Comparison of ENCODE assay signal across 25 mouse cellular contexts in genomic region chr6:119337287-119337686, GRCm38 (mm10). TPM values are rescaled to one million over a fixed set of nuclear protein-coding genes. Genes with fewer than 3 reads are reported as not detected.
A peak's percentile ranks its signal among the peaks of the same experiment; 100 is the strongest.
DNase-seq lines count a peak whose midpoint lies in the region; ATAC-seq lines count a peak whose summit lies in the region.
"Had no signal": no experiment of that assay in that cellular context is flagged by ENCODE, and none has a peak within 500 bp of the region (broad histone marks: within the 10 kb centered on the region; RNA-seq: fewer than 3 reads in every experiment).

No protein-coding gene starts in this region.

- no peak overlapping the region for H3K27ac ChIP-seq in forebrain, embryonic 11.5 days (ENCODE audit: low read depth, low read length)
- no peak overlapping the region for H3K27ac ChIP-seq in forebrain, embryonic 12.5 days
- no peak overlapping the region for H3K27ac ChIP-seq in heart, embryonic 12.5 days (ENCODE audit: poor library complexity, severe bottlenecking)
- 0 out of 2 replicates have a peak overlapping the region, but pooled peaks have one; percentile 14 for H3K27ac ChIP-seq in midbrain, embryonic 10.5 days (replicated peaks)
- H3K27ac ChIP-seq in midbrain, embryonic 14.5 days (replicated peaks; ENCODE audit: low read depth, low read length), result no peak overlapping the region
- H3K27ac ChIP-seq: embryonic facial prominence, embryonic 13.5 days; embryonic facial prominence, embryonic 15.5 days; forebrain, embryonic 10.5 days had no signal

- DNase-seq in forebrain, embryonic 11.5 days (ENCODE audit: low spot score), result no peak
- peak; percentile 86 for DNase-seq in heart, adult 11 months
- no peak for DNase-seq in midbrain, embryonic 10.5 days (ENCODE audit: low spot score)
- DNase-seq in midbrain, embryonic 14.5 days, result no peak
- DNase-seq in right cerebral cortex, postnatal 4 days, result no peak
- DNase-seq: adrenal gland, adult 2 months; adrenal gland, postnatal 10 days; adrenal gland, postnatal 25 days; cerebellum, adult 11 months; cerebellum, adult 18-20 months; cerebellum, adult 8-10 months; cerebellum, adult 9-11 months; cerebellum, postnatal 14 days; cerebellum, postnatal 36 days; embryo, embryonic 11 days had no signal

- H3K36me3 ChIP-seq in forebrain, embryonic 11.5 days (ENCODE audit: control insufficient read depth, insufficient read depth, low read length), result no peaks in the 10 kb centered on the region
- H3K36me3 ChIP-seq in forebrain, embryonic 12.5 days (replicated peaks), result no peaks in the 10 kb centered on the region
- no peaks in the 10 kb centered on the region for H3K36me3 ChIP-seq in heart, embryonic 12.5 days
- no peaks in the 10 kb centered on the region for H3K36me3 ChIP-seq in midbrain, embryonic 10.5 days
- no peaks in the 10 kb centered on the region for H3K36me3 ChIP-seq in midbrain, embryonic 14.5 days (ENCODE audit: control insufficient read depth, insufficient read depth, low read length)
- H3K36me3 ChIP-seq: embryonic facial prominence, embryonic 13.5 days; embryonic facial prominence, embryonic 15.5 days; forebrain, embryonic 10.5 days had no signal

- no peaks in the 10 kb centered on the region for H3K27me3 ChIP-seq in forebrain, embryonic 11.5 days (ENCODE audit: control insufficient read depth, insufficient read depth, low read length)
- H3K27me3 ChIP-seq in forebrain, embryonic 12.5 days, result peaks cover 26% of the 10 kb centered on the region
- peaks cover 26% of the 10 kb centered on the region for H3K27me3 ChIP-seq in heart, embryonic 12.5 days (replicated peaks)
- peaks cover 54% of the 10 kb centered on the region for H3K27me3 ChIP-seq in midbrain, embryonic 10.5 days (ENCODE audit: low read depth, poor library complexity, severe bottlenecking)
- no peaks in the 10 kb centered on the region for H3K27me3 ChIP-seq in midbrain, embryonic 14.5 days (ENCODE audit: control insufficient read depth, insufficient read depth, low read length)

- no peak overlapping the region for H3K4me2 ChIP-seq in forebrain, embryonic 11.5 days (ENCODE audit: low read depth, low read length, severe bottlenecking)
- no peak overlapping the region for H3K4me2 ChIP-seq in forebrain, embryonic 12.5 days
- no peak overlapping the region for H3K4me2 ChIP-seq in heart, embryonic 12.5 days
- no peak overlapping the region for H3K4me2 ChIP-seq in midbrain, embryonic 14.5 days (ENCODE audit: low read length)
- H3K4me2 ChIP-seq: embryonic facial prominence, embryonic 13.5 days; embryonic facial prominence, embryonic 15.5 days had no signal

- 0 out of 2 replicates have a peak, but pooled peaks have one; percentile 24 for ATAC-seq in forebrain, embryonic 11.5 days (replicated peaks; ENCODE audit: low FRiP score)
- no peak for ATAC-seq in forebrain, embryonic 12.5 days (ENCODE audit: low FRiP score)
- ATAC-seq in heart, embryonic 12.5 days (ENCODE audit: insufficient number of reproducible peaks, low FRiP score), result no peak
- no peak for ATAC-seq in midbrain, embryonic 14.5 days (ENCODE audit: low FRiP score, low TSS enrichment)
- ATAC-seq: forebrain, embryonic 14.5 days; forebrain, embryonic 16.5 days had no signal

- H3K4me1 ChIP-seq in forebrain, embryonic 11.5 days (replicated peaks; ENCODE audit: control insufficient read depth, insufficient read depth, low read length), result peaks cover 3% of the 10 kb centered on the region; the same call in 1 of the 2 replicates
- H3K4me1 ChIP-seq in forebrain, embryonic 12.5 days, result peaks cover 13% of the 10 kb centered on the region
- peaks cover 5% of the 10 kb centered on the region; the same call in 1 of the 2 replicates for H3K4me1 ChIP-seq in heart, embryonic 12.5 days (replicated peaks)
- peaks cover 60% of the 10 kb centered on the region for H3K4me1 ChIP-seq in midbrain, embryonic 10.5 days
- H3K4me1 ChIP-seq in midbrain, embryonic 14.5 days (ENCODE audit: control insufficient read depth, insufficient read depth, low read length), result 0 out of 2 replicates have a peak, but pooled peaks cover 2% of the 10 kb centered on the region
- H3K4me1 ChIP-seq: embryonic facial prominence, embryonic 13.5 days; embryonic facial prominence, embryonic 15.5 days had no signal

- H3K9ac ChIP-seq in forebrain, embryonic 11.5 days (ENCODE audit: low read length), result no peak overlapping the region
- H3K9ac ChIP-seq in forebrain, embryonic 12.5 days, result no peak overlapping the region
- no peak overlapping the region for H3K9ac ChIP-seq in heart, embryonic 12.5 days
- no peak overlapping the region for H3K9ac ChIP-seq in midbrain, embryonic 14.5 days (replicated peaks; ENCODE audit: low read length)
- H3K9ac ChIP-seq: embryonic facial prominence, embryonic 13.5 days; embryonic facial prominence, embryonic 15.5 days had no signal

- no peak overlapping the region for H3K4me3 ChIP-seq in forebrain, embryonic 11.5 days (ENCODE audit: low read depth, low read length)
- H3K4me3 ChIP-seq in forebrain, embryonic 12.5 days (replicated peaks), result no peak overlapping the region
- no peak overlapping the region for H3K4me3 ChIP-seq in heart, embryonic 12.5 days
- H3K4me3 ChIP-seq in midbrain, embryonic 10.5 days, result no peak overlapping the region
- no peak overlapping the region for H3K4me3 ChIP-seq in midbrain, embryonic 14.5 days (replicated peaks; ENCODE audit: low read depth, low read length)
- H3K4me3 ChIP-seq: embryonic facial prominence, embryonic 13.5 days; embryonic facial prominence, embryonic 15.5 days; erythroblast, embryonic 14.5 days; forebrain, embryonic 10.5 days had no signal

- WGBS in forebrain, embryonic 11.5 days, result 79% methylated on average over 3 of the region's 3 CpGs
- WGBS in forebrain, embryonic 12.5 days, result 70% methylated on average over 3 of the region's 3 CpGs
- 80% methylated on average over 3 of the region's 3 CpGs for WGBS in heart, embryonic 12.5 days
- 65% methylated on average over 3 of the region's 3 CpGs for WGBS in midbrain, embryonic 10.5 days
- 78% methylated on average over 3 of the region's 3 CpGs for WGBS in midbrain, embryonic 14.5 days

- H3K9me3 ChIP-seq in forebrain, embryonic 11.5 days (ENCODE audit: control insufficient read depth, low read length), result no peaks in the 10 kb centered on the region
- no peaks in the 10 kb centered on the region for H3K9me3 ChIP-seq in forebrain, embryonic 12.5 days
- H3K9me3 ChIP-seq in heart, embryonic 12.5 days (replicated peaks), result no peaks in the 10 kb centered on the region
- H3K9me3 ChIP-seq in midbrain, embryonic 10.5 days (replicated peaks), result no peaks in the 10 kb centered on the region
- H3K9me3 ChIP-seq in midbrain, embryonic 14.5 days (ENCODE audit: control insufficient read depth, low read length), result no peaks in the 10 kb centered on the region
- H3K9me3 ChIP-seq: embryonic facial prominence, embryonic 13.5 days; embryonic facial prominence, embryonic 15.5 days; forebrain, embryonic 10.5 days had no signal

RNA-seq across cellular contexts. Expression of gene Lrtm2, which starts 6.7 kb away (rescaled TPM):
- 0.16 and 0.67 TPM in 2 replicates for polyA plus RNA-seq in forebrain, embryonic 11.5 days (2014; fragmentation: Nextera tagmentation; extraction: Ambion mirVana)
- 0.68 and 0.70 TPM in 2 replicates for polyA plus RNA-seq in forebrain, embryonic 12.5 days (2016; fragmentation: Nextera tagmentation; extraction: Ambion mirVana)
- polyA plus RNA-seq in heart, embryonic 12.5 days (2016; fragmentation: Nextera tagmentation; extraction: Ambion mirVana), result 0.05 and 0.15 TPM in 2 replicates
- polyA plus RNA-seq in midbrain, embryonic 10.5 days (2016; fragmentation: Nextera tagmentation; extraction: Ambion mirVana), result 0.25 and 0.26 TPM in 2 replicates
- 6.5 and 10.5 TPM in 2 replicates for polyA plus RNA-seq in midbrain, embryonic 14.5 days (2014; fragmentation: Nextera tagmentation; extraction: Ambion mirVana)
- polyA plus RNA-seq: adrenal gland, adult 2 months; C2C12; embryonic facial prominence, embryonic 11.5 days; embryonic facial prominence, embryonic 13.5 days; erythroblast, embryonic 14.5 days had no signal
